Mouse (Mus musculus) testis, postnatal 14 days (tissue): ENCODE measurements around the gene Tulp4.
"Not testable (repeated sequence)": the region's sequence is repeated elsewhere in the genome, so short reads cannot be mapped to it uniquely, and the experiment has no call there.

ENCODE experiments used
- DNase-seq: peaks from one replicate; pipeline ENCODE4 v3.0.0; 2021; ENCODE audit warnings: low spot score

Gene Tulp4

DNA sequence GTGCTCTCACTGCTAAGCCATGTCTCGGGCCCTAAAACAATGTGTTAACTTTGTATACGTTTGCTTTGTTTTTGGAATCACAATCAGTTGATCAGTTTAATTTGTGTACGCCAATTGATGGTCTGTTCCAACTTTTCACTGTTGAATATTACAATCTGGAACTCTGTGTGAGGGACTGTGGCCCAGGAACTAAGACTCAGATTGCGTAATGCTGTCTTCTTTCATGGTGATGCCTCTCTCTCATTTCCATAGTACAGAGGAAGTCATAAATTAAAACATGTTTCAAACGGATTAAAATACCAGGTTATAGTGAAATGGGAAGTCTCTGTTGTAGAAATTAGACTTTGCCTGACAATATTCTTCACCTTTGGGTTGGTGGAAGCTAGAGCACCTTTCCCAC lies 83.0 kb downstream of the Tulp4 start:
- no peak for DNase-seq

DNA sequence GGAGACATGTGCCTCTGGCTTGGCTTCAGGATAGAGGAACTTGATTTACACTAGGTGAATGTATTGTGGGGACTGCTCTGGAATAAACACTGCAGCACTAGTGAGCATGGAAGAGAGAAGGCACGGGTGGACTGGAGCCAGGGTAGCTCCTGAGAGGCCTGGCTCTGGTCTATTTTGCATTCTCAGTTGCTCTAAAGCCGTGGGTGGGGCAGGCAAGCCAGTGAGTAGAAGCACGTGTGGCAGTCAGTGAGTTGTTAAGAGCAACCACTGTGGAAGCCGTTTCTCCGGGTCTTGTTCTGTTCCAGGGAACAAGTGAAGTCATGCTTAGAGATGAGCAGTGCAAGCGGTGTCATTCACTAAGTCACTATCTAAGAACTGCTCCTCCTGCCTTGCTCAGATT lies 86.0 kb downstream of the Tulp4 start:
- DNase-seq: no peak

DNA sequence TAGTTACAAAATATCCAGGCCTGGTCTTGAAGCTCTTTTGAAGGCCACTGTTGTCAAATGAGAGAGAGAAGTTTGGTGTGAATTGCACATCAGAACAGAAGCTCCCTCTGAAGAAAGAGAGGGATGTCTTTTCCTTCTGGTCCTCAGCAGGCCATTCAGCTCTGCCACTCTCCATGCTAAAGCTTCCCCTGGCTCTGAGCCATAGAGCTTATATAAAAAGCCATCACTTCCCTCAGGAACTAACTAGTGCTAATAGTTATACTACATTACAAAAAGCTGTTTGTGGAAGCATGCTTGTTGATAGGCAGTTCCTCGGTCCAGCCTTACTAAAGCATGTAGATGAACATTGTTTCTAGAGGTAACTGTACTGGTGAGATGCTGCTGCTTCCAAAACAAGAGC lies 89.2 kb downstream of the Tulp4 start:
- no peak for DNase-seq

DNA sequence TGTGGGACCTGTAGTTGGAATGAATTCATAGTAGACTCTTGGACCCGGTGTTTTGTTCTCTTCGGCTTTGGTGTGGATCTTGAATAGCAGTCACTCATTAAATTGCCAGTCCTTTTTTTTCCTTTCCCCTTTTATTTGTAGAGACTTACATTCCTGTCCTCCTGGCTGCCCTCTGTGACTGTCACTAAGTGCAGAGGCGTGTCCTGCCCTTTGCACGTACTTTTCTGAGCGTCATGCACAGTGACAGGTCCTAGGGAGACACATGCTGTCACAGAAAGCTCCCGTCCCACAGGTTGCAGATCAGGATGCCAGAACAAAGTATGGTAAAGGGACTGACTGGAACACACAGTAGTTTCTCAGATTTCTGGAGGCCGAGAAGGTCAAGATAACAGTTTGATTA lies 91.3 kb downstream of the Tulp4 start:
- DNase-seq: no peak

DNA sequence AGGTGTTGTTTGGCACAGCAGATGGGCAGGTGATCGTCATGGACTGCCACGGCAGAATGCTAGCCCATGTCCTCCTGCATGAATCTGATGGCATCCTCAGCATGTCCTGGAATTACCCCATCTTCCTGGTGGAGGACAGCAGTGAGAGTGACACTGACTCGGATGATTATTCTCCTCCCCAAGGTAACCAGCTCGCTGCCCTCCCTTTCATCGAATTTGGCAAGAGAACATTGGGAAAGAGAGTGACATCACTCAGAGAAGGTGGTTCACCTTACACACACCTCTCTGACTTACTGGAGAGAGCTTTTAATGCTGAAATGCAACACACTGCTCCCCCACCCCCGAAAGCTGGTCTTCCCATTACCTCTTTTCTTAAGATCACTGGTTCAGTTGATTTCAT lies 92.4 kb downstream of the Tulp4 start:
- DNase-seq: no peak

DNA sequence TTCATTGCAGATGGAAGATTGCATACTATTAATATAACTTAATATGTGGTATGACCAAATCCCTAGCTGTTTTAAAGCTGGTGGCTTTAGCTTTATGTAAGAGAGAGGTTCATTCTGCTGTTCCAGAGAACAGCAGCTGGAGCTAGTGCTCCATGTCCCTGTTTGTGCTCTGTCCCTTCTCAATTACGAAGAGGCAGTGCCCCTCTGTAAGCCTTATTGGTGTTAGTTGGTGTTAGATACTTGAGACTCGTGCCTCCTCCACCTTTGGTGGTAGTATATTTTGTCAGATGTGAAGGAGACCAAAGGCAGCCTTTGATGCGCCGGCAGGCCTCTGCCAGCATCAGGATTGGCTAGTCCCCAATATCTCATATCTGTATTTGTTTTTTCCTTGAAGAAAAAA lies 92.9 kb downstream of the Tulp4 start:
- DNase-seq: no peak

DNA sequence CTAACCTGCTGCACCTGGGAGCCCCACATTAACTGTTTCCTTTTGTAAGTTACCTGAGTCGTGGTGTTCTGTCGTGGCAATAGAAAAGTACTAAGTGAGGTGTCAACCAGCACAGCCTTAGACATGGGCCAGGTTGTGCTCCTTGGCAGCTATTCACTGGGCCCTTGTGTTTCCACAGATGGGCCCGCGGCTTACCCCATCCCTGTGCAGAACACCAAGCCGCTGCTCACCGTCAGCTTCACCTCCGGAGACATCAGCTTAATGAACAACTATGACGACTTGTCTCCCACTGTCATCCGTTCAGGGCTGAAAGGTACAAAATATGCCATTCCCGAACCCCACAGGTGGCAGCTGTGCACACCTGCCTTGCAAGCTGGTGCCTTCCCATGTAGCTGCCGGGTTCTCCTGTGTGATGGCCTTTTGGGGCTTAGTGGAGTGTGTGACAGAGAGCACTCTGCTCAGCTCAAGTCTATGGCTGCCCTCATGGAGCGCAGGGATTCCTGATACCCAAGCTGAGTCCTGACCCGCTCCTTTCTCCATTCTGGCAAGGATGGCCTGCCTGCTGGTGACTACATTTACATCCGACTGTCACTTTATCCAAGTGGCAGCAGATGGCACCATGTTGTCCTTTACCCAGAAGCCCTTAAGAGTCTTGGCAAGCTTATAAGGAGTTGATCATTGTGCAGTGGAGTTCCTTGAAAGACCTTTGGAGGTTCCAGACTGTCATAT lies 95.4 kb downstream of the Tulp4 start:
- no peak for DNase-seq

DNA sequence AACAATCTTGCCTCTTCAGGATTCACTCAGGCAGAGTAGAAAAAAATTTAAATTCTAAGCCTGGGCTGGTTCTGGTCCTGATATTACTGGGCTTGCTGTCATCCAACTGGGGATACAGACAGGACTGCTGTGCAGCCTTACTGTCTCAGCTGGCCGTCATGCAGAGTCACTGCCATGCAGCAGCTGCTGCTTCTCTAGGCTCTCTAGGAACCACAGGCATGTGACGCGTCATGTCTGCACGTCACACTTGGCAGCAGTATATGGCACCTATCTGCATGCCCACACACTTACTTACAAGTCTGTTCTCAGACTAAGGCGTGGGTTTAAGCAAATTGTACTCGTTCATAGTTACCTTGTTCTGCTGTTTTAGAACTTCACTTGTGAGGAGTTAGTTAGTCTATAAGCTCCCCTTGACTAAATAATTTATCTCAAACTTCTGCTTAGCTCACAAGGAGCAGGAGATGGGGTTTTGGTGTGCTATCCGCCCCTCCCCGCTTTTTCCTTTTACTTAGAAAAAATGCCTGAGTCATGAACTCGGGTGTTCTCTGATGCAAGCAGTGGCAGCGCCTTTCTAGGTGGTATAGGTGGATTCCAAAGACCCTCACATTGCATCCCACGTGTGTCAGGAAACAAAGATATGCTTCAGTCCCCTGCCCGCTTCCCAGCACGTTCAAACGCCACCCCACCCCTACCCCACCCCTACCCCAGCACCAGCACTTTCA lies 96.3 kb downstream of the Tulp4 start:
- DNase-seq: no peak

DNA sequence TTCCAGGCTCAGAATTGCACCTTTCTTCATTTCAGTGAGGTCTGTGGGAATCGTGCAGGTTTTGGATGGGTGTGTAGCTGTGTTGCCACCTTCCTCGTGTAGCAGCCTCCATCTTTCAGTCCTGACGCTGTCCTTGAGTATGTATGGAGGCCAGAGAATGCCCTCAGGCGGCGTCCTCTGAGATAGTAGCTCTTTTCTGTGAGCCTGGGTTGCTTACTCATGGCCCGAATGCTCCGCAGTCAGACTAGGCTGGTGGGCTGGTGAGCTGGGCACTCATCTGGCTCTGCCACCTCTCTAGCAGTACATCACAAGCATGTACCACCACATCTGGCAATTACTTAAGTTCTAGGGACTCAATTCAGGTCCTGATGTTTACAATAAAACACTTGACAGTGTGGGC lies 96.9 kb downstream of the Tulp4 start:
- no peak for DNase-seq

DNA sequence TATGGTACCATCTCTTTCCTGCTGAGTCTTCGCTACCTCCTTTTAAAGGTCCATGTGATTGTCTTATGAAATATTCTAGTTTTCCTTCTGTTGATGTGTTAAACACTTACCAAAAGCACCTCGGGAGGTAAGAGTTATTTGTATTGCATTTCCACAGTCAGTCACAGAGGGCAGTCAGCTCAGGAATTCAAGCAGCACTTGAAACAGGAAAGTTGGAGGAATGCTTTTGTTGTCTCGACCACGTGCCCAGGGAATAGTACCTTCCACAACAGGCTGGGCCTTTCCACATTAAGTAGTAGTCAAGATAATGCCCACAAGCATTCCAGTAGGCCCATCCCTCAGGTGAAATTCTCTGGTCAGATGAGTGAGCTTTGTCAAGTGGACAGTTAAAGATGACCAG lies 97.6 kb downstream of the Tulp4 start:
- DNase-seq: no peak

DNA sequence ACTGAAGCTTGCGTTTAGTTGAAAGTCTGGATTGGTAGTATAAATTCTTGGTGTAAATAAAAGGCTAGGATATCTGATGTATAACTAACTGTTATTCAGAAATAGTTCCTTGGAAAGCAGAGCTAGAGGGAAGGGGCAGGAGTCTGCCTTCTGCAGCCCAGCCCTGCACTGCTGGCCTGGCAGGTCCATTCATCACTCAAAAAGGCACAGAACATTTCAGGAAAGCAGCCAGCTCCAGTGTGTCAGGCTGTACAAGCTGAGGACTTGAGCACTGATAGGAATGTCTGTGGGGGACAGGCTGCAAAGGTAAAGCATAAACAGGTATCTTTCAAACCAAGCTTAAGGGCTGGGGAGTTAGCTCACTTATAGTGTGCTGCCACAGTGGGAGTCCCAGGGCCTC lies 105.5 kb downstream of the Tulp4 start:
- no peak for DNase-seq

DNA sequence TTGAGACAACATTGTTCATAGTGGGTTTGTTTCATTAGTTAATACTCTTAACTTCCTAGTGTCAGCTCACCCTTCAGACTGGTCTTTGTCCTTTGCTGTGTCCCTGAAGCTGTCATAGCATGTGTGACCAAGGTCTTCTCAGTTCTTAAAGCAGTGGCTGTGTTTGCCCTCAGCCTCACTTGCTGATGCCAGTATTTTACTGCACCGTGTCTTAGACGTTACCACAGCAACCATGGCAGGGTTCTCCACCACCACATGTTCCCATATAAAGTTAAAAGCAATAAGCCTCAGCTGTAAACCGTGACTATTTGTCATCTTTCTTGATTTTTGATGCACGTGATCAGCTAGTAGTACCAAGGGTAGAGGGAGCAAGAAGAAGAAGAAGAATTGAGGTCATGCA lies 109.4 kb downstream of the Tulp4 start:
- no peak for DNase-seq

DNA sequence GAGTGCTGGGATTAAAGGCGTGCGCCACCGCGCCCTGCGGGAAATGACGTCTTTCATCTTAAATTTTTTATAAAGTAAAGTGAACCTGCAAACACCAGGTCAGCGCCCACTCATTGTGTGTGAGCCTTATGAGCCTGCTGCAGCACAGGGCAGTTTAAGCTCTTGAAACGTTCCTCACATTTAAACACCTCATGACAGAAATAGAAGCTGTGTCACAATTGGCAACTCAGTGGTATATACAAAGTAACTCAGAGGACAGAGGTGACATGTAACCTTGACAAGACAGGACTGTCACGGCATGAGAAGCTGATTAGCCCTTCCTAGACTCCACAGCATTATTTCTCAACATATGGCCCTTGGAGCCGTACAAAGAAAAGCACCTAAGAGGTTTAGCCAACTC lies 110.3 kb downstream of the Tulp4 start:
- no peak for DNase-seq

DNA sequence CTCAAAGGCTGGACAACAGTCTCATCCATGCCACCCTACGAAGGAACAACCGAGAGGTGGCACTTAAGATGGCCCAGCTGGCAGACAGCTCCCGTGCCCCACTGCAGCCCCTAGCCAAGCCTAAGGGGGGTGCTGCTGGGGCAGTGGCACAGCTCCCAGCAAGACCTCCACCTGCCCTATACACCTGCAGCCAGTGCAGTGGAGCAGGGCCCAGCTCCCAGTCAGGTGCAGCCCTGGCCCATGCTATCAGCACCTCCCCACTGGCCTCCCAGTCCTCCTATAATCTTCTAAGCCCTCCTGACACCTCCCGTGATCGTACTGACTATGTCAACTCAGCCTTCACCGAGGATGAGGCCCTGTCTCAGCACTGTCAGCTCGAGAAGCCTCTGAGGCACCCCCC lies 126.4 kb downstream of the Tulp4 start:
- not testable (repeated sequence) for DNase-seq

DNA sequence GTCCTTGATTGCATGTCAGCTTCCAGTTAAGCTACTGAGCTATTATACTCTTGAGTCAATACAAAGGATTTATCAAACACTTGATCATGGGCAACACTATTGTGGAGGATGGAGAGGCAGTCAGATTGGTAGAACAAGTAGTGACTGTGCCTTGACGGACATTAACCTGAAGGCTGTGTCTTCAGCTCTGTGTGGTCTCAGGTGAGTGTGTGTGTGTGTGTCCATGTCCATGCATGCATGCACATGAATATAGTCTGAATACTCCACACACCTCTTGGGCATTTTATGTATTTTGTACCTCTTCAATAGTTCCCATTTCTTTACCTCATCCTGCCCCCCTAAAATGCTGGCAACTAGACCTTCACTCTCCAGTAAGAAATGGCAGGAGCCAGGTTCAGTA lies 145.1 kb downstream of the Tulp4 start:
- not testable (repeated sequence) for DNase-seq

DNA sequence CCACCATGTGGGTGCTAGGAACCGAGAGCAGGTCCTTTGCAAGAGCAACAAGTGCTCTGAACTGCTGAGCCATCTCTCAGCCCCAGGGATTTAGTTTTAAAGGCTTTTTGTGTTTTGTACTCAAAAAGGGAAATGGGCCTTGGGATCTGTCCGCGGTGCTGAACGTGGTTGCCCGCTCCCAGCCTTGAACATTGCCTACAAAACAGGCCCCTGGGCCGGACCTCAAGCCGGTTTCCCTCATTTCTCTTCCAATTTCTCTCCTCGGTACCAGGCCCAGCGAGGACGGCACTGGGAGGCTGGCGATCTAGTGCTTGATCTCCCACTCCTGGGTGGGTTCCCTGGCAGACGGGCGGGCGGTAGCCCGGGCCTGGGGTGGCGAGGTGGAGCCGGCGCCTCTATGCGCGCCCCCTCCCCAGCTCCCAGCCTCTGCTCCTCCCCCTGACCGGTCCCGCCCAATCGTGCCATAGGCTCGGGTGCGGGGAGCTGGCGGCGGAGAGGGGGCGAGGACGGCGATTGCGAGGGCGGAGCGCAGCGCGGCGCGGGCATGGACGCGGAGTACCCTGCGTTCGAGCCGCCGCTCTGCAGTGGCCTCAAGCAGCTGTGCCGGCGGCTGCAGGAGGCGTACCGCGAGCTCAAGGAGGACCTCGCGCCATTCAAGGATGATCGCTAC lies 150.3 kb downstream of the Tulp4 start, which contains the start of gene Tmem181a:
TSS of gene Tmem181a (plus strand) at position 461 of the 670 bp plus-strand sequence.
- not testable (repeated sequence) for DNase-seq

DNA sequence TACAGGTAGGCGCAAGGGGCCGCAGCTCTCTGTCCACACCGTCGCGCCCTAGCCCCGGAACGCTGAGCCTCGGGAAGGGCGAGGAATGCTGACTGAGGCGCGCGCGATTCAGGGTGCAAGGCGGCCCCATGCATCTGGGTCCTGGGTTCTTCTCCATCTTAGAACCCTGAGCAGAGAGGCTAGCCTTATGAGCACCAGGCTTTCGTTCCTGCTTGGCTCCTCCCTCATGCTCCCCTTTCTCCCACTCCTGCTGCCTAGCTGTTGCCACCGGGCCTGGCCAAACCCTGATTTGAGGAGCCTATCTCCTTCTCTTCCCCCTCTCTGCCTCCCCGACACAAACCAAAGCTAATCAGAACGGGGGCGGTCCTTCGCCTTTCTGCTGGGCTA lies 150.8 kb downstream of the Tulp4 start:
- not testable (repeated sequence) for DNase-seq

DNA sequence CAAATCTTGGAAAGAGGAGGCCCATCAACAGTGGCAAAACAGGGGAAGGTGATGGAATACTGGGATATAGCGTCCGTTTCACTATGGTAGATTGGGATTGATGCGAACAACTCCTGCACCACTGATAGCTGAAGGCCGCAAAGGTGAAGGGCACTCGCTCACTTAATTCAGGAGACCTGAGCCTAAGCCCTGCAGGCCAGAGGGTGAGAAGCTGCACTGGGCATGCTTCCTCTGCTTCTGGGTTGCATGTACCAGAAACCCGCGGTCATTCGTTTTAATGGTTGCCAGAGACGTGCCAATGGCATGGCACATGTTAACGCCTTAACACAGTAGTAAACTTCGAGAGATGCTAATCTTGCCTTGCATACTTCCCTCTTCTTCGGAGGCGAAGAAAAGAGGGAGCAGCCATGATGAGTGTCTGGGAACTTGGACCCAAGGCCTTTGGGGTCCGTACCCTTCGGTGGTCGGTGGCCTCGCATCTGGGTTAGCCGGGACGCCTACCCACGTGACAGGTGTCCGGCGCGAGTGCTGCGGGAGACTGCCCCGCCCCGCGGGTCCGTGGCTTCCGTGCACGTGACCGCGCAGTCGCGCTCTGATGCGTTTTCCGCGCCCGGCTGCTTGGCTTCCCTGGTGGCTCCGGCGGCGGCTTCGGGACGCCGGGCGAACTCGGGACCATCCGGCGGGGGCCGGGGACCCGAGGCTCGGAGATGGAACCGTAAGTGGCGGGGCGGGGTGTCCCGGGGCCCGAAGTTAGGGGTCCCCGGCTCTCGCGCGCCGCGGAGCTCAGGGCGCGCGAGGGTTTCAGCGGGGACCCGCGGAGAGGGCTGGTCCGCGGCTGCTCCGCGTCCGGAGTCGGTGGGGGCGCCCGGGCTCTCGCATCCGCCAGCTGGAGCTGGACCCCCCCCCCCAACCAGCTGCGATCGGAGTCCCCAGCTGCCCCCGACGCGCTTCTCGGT lies 163.9 kb downstream of the Tulp4 start:
- DNase-seq: not testable (repeated sequence)

DNA sequence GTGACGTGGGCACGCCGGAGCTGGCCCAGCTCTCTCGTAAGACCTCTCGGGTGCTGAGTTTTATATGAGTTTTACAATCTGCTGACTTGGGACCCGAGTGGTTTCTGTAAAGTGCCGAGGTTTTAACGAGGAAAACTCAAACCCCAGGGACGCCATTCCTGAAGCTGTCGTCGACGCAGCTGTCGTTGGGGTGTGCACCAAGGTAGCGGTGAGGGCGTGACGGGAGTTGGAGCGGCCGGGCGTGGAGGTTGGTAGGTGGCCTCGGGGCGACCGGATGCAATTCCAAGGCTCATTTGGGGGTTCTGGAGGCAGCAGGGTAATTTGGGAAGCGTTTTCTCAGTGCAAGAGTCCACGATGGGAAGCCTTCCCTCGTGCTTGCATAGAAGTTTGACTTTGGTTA lies 164.6 kb downstream of the Tulp4 start:
- DNase-seq: not testable (repeated sequence)

DNA sequence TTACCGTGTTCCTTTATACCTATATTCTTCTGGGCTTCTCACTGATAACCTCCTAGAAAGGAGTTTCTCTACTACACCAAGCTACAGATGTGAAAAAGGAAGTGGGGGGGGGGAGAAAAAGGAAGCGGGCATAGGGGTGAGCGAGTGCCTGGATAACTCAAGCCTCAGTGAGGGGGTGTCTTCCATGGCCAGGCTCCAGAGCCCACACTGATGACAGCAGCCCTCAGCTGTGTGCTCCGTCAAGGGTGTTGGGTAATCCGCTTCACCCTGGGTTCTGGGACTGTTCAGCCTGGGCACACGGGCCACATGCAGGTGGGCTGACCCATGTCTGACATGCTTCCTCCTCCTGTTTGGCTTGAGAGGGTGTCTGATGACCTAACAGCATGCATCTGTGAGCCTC lies 165.7 kb downstream of the Tulp4 start:
- DNase-seq: not testable (repeated sequence)

DNA sequence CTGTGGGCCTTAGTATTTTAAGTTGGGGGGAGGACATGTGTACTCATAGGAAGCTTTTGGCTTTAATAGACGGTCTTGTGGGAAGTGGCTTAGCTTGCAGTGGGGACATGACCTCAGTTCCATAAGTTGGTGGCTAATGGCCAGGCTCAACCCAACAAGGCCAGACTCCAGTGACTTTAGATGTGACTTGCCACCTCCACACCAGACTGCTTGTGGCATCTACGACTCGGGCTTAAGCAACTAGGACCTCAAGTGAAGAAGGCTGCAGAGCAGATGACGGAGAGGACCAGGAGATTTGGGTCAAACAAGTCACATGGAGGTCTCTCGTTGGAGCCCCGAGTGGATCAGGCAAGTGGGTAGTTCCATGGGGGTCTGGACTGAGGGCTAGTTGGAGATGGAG lies 168.5 kb downstream of the Tulp4 start:
- peak; percentile 52 for DNase-seq

DNA sequence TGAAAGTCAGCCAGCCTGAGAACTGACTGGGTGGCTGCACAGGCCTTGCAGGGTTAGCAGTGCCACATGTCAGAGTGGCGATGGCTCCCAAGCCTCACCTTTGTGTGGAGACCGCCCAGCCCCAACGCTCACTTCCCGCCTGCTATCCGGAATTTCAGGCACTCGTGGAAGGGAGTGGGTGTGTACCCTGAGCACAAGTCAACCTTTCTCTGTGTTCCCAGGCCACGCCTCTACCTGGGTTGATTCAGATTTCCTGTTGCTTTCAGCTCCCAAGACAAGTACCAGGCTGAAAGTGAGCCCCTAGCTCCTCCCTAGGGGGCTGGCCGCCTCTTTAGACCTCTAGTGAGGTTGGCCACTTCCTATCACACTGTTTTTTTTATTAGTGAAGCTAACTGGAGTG lies 173.0 kb downstream of the Tulp4 start:
- not testable (repeated sequence) for DNase-seq
